Mouse (Mus musculus) ES-Bruce4 (cell line): ENCODE results near the gene Opn1mw.

ENCODE experiments used
- CTCF ChIP-seq: IDR thresholded peaks from one replicate; pipeline ENCODE4 v1.8.1; 2011; ENCODE audit warnings: low read depth, low read length
- EP300 ChIP-seq: IDR thresholded peaks from 2 replicates; pipeline ENCODE4 v1.6.1; 2011; ENCODE audit warnings: low read depth, low read length; ENCODE audit not compliant: insufficient read depth
- POLR2A ChIP-seq: IDR thresholded peaks from one replicate; pipeline ENCODE4 v1.8.1; 2011; ENCODE audit warnings: low read length; ENCODE audit not compliant: insufficient read depth

DNA sequence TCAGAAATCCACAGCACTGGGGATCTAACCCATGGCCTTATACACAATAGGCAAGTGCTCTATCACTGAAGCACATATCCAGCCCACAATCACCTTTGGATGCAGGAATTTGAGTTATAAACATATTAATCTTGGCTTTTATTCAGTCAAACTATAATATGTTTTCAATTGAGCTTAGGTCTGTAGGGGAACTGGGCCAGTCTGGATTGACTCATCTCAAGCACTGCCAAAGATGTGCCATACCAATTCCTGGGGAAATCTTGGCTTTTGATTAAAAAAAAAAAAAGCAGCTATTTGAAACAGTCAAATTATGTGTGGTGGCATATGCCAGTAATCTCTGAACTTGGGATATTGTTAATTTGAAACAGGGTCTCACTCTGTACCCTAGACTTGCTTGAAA, 13.2 kb upstream of the Opn1mw start:
- no peak for TF ChIP-seq CTCF
- TF ChIP-seq POLR2A, result no peak
- no peak for TF ChIP-seq EP300
